Mouse (Mus musculus): ENCODE results near the gene Trpc3. TPM values are rescaled to one million over a fixed set of nuclear protein-coding genes. Genes with fewer than 3 reads are reported as not detected.
"Not testable (repeated sequence)": the region's sequence is repeated elsewhere in the genome, so short reads cannot be mapped to it uniquely, and the experiment has no call there.

Gene Trpc3
- polyA plus RNA-seq (2016; fragmentation: Nextera tagmentation; extraction: Ambion mirVana) = 6.4 and 7.3 TPM in 2 replicates

DNA sequence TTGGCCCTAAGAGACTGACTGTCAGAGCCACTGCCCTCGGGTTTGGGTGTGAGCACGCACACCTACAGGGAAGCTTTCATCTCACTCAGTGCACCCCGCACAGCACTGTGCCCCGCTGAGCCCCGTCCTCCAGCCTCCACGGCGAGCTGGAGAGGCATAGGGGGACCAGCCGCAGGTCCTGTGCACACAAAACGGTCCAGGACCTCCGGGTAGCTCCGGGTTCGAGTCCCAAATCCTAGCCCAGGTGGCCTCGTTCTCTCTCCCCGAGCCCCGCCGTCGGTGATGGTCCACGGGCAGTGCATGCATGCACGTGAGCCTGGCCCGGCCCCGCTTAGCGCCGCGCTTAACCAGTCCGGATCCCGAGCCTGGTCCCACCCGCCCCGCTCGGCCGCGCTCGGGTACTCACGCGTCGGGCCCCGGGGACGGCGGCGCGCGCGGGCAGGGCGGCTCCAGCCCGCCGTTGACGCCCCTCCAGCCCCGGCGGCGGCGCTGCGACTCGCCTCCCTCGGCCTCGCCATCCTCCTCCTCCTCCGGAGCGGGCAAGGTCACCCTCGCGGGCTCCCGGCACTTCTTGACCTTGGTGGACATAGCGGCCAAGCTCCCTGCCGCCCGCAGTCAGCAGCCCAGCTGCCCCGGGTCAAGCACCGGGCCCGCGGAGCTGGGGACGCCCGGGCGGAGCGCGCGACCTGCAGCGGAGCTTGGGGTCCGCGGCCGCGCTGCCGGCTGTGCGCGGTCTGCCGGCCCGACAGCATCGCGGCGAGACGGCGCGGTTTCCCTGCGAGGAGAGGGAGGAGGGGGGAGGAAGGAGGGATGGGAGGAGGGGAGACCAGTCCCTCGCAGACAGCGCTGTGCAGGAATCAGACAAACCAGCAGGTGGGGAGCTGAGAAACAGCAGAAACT, at the start of gene Trpc3:
Gene Trpc3, minus strand, starts transcription at position 776 of the 900 bp plus-strand sequence.
- Histone ChIP-seq H3K4me3 (peak within 1 kb of the TSS; percentile 70), H3K4me2 (peak within 1 kb of the TSS; percentile 89), H3K9ac (peak within 1 kb of the TSS; percentile 81), H3K9me3 (replicated peaks) (no peaks in the 10 kb centered on the region), H3K36me3 (no peaks in the 10 kb centered on the region), H3K27me3 (replicated peaks) (no peaks in the 10 kb centered on the region), H3K4me1 (replicated peaks) (peaks cover 5% of the 10 kb centered on the region; the same call in 1 of the 2 replicates), H3K27ac (ENCODE audit: poor library complexity, severe bottlenecking) (no peak within 1 kb of the TSS)
- ATAC-seq (ENCODE audit: insufficient number of reproducible peaks, low FRiP score) = peak; percentile 87
- whole genome bisulfite sequencing = 1% methylated on average over 91 of the region's 91 CpGs

- H3K4me1 ChIP-seq (replicated peaks) = no peaks in the 10 kb centered on the region; the same call in 1 of the 2 replicates
- 61% methylated on average over 4 of the region's 4 CpGs for WGBS
- no peak overlapping the region for H3K4me2 ChIP-seq
- ATAC-seq (ENCODE audit: insufficient number of reproducible peaks, low FRiP score) = no peak
- no peak overlapping the region for H3K9ac ChIP-seq
- H3K27me3 ChIP-seq (replicated peaks) = no peaks in the 10 kb centered on the region
- H3K36me3 ChIP-seq = no peaks in the 10 kb centered on the region
- H3K9me3 ChIP-seq (replicated peaks) = no peaks in the 10 kb centered on the region
- no peak overlapping the region for H3K27ac ChIP-seq (ENCODE audit: poor library complexity, severe bottlenecking)
- H3K4me3 ChIP-seq = no peak overlapping the region
Measured at GRCm38 (mm10) chr3:36738071-36738470, 48.1 kb upstream of the Trpc3 start.

DNA sequence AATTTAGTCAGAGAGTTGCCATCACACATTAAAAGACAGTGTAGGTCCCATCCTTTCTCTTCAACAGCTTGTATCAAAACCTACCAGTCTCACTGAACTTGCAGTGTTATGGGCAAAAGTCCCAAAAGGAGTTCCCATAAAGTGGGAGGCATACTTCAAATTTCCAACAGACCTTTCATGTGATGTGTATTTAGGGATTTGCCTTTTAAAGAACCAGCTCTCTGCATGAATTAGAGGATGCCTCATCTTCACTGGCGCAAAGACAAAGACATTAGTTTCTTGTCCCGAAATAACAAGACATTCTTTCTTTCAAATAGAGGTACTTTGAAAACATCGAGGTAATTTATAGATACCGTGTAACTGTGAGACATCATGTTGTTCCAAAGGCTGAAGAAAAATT, 43.1 kb upstream of the Trpc3 start:
- Histone ChIP-seq H3K9me3 (replicated peaks) (no peaks in the 10 kb centered on the region), H3K27ac (ENCODE audit: poor library complexity, severe bottlenecking) (no peak overlapping the region), H3K27me3 (replicated peaks) (no peaks in the 10 kb centered on the region), H3K36me3 (no peaks in the 10 kb centered on the region), H3K4me2 (no peak overlapping the region), H3K4me3 (no peak overlapping the region), H3K4me1 (replicated peaks) (peaks cover 5% of the 10 kb centered on the region; the same call in 1 of the 2 replicates), H3K9ac (no peak overlapping the region)
- ATAC-seq (ENCODE audit: insufficient number of reproducible peaks, low FRiP score) = no peak
- WGBS = 87% methylated on average over 4 of the region's 4 CpGs

GRCm38 (mm10) chr3:36726545-36726944, 36.6 kb upstream of the Trpc3 start:
- H3K27me3 ChIP-seq (replicated peaks) = no peaks in the 10 kb centered on the region
- WGBS = 61% methylated on average over 8 of the region's 8 CpGs
- H3K9me3 ChIP-seq (replicated peaks) = no peaks in the 10 kb centered on the region
- no peak overlapping the region for H3K27ac ChIP-seq (ENCODE audit: poor library complexity, severe bottlenecking)
- no peaks in the 10 kb centered on the region for H3K36me3 ChIP-seq
- H3K4me1 ChIP-seq (replicated peaks) = peaks cover 9% of the 10 kb centered on the region
- no peak overlapping the region for H3K4me2 ChIP-seq
- H3K4me3 ChIP-seq = no peak overlapping the region
- ATAC-seq (ENCODE audit: insufficient number of reproducible peaks, low FRiP score) = no peak
- H3K9ac ChIP-seq = no peak overlapping the region

- H3K4me3 ChIP-seq = no peak overlapping the region
- no peaks in the 10 kb centered on the region for H3K36me3 ChIP-seq
- ATAC-seq (ENCODE audit: insufficient number of reproducible peaks, low FRiP score) = no peak
- peaks cover 5% of the 10 kb centered on the region for H3K4me1 ChIP-seq (replicated peaks)
- H3K4me2 ChIP-seq = no peak overlapping the region
- 56% methylated on average over 3 of the region's 3 CpGs for WGBS
- no peak overlapping the region for H3K27ac ChIP-seq (ENCODE audit: poor library complexity, severe bottlenecking)
- peaks cover 3% of the 10 kb centered on the region; the same call in 1 of the 2 replicates for H3K9me3 ChIP-seq (replicated peaks)
- no peaks in the 10 kb centered on the region for H3K27me3 ChIP-seq (replicated peaks)
- no peak overlapping the region for H3K9ac ChIP-seq
Measured at GRCm38 (mm10) chr3:36721850-36722249, 31.9 kb upstream of the Trpc3 start.

DNA sequence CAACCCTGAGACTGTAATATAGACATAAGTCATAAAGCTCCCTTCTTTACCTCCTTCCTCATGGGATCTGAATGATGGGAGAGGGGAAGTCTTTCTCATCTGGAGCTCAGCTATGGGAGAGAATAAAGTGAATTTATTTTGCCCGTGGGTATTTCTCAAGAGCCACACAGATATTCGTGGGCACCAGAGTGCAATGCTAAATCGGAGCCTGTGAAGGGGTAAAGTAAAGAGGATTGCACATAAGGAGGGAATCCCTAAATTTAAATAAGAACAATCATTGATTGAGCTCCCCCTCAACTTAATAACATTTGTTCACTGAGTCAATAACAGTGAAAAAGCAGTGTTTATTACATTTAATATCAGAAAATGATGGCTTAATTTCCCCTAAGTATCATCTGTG, 19.6 kb upstream of the Trpc3 start:
- Histone ChIP-seq H3K27ac (ENCODE audit: poor library complexity, severe bottlenecking) (no peak overlapping the region), H3K4me3 (no peak overlapping the region), H3K4me2 (no peak overlapping the region), H3K36me3 (no peaks in the 10 kb centered on the region), H3K9me3 (replicated peaks) (0 out of 2 replicates have a peak, but pooled peaks cover 3% of the 10 kb centered on the region), H3K4me1 (replicated peaks) (no peaks in the 10 kb centered on the region), H3K9ac (no peak overlapping the region), H3K27me3 (replicated peaks) (no peaks in the 10 kb centered on the region)
- no peak for ATAC-seq (ENCODE audit: insufficient number of reproducible peaks, low FRiP score)
- WGBS = 80% methylated on average over 3 of the region's 3 CpGs

DNA sequence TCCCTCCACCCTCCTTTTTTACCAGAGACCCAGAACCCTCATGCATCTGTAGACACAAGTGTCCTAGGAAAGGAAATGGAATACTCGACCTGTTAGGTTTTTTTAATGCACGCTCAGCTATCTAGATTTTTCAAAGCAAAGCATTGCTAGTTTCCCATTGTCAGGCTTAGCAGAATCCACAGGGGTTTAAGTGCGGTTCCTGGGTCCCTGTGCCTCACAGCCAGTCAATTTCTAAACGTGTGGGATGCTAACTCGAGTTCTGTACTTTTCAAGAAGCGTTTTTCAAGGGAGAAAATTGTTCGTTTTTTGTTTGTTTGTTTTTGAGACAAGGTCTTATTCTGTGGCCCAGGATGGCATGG, 304 bp upstream of the Trpc3 start:
- Histone ChIP-seq H3K4me1 (replicated peaks) (peaks cover 5% of the 10 kb centered on the region; the same call in 1 of the 2 replicates), H3K9ac (peak overlapping the region; percentile 81), H3K27ac (ENCODE audit: poor library complexity, severe bottlenecking) (no peak overlapping the region), H3K27me3 (replicated peaks) (no peaks in the 10 kb centered on the region), H3K4me2 (peak overlapping the region; percentile 89), H3K9me3 (replicated peaks) (no peaks in the 10 kb centered on the region), H3K4me3 (peak overlapping the region; percentile 70), H3K36me3 (no peaks in the 10 kb centered on the region)
- 15% methylated on average over 7 of the region's 7 CpGs for WGBS
- no peak for ATAC-seq (ENCODE audit: insufficient number of reproducible peaks, low FRiP score)

- H3K9ac ChIP-seq = peak overlapping the region; percentile 81; the same call in 1 of the 2 replicates
- no peaks in the 10 kb centered on the region for H3K36me3 ChIP-seq
- 3% methylated on average over 21 of the region's 21 CpGs for WGBS
- no peaks in the 10 kb centered on the region for H3K27me3 ChIP-seq (replicated peaks)
- no peak overlapping the region for H3K27ac ChIP-seq (ENCODE audit: poor library complexity, severe bottlenecking)
- peaks cover 5% of the 10 kb centered on the region; the same call in 1 of the 2 replicates for H3K4me1 ChIP-seq (replicated peaks)
- peak overlapping the region; percentile 70 for H3K4me3 ChIP-seq
- peak overlapping the region; percentile 89 for H3K4me2 ChIP-seq
- 0 out of 2 replicates have a peak, but pooled peaks have one; percentile 34 for ATAC-seq (ENCODE audit: insufficient number of reproducible peaks, low FRiP score)
- no peaks in the 10 kb centered on the region for H3K9me3 ChIP-seq (replicated peaks)
Measured at GRCm38 (mm10) chr3:36688874-36689273, 1.1 kb downstream of the Trpc3 start.

- H3K4me1 ChIP-seq (replicated peaks) = no peaks in the 10 kb centered on the region
- no peak overlapping the region for H3K4me2 ChIP-seq
- H3K9me3 ChIP-seq (replicated peaks) = 0 out of 2 replicates have a peak, but pooled peaks cover 3% of the 10 kb centered on the region
- 83% methylated on average over 1 of the region's 1 CpGs for WGBS
- H3K27ac ChIP-seq (ENCODE audit: poor library complexity, severe bottlenecking) = no peak overlapping the region
- H3K9ac ChIP-seq = no peak overlapping the region
- no peaks in the 10 kb centered on the region for H3K36me3 ChIP-seq
- no peak for ATAC-seq (ENCODE audit: insufficient number of reproducible peaks, low FRiP score)
- H3K4me3 ChIP-seq = no peak overlapping the region
- no peaks in the 10 kb centered on the region for H3K27me3 ChIP-seq (replicated peaks)
Measured at GRCm38 (mm10) chr3:36675822-36676221, 14.1 kb downstream of the Trpc3 start.

GRCm38 (mm10) chr3:36667814-36668213, 22.2 kb downstream of the Trpc3 start:
- no peak overlapping the region for H3K4me3 ChIP-seq
- whole genome bisulfite sequencing = 87% methylated on average over 6 of the region's 6 CpGs
- H3K27me3 ChIP-seq (replicated peaks) = no peaks in the 10 kb centered on the region
- H3K9me3 ChIP-seq (replicated peaks) = no peaks in the 10 kb centered on the region
- H3K27ac ChIP-seq (ENCODE audit: poor library complexity, severe bottlenecking) = no peak overlapping the region
- no peak overlapping the region for H3K9ac ChIP-seq
- no peaks in the 10 kb centered on the region for H3K4me1 ChIP-seq (replicated peaks)
- no peaks in the 10 kb centered on the region for H3K36me3 ChIP-seq
- ATAC-seq (ENCODE audit: insufficient number of reproducible peaks, low FRiP score) = no peak
- no peak overlapping the region for H3K4me2 ChIP-seq

DNA sequence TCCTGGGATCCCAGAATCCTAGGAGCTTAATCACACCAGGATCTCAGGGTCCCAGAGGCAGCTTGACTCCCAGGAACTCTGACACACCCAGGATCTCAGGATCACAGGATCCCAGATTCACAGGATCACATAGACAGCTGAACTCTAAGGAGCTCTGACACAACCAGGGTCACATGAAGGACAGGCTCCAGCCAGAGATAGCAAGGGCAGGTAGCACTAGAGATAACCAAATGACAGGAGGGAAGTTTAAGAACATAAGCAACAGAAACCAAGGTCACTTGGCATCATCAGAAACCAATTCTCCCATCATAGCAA, 44.8 kb downstream of the Trpc3 start:
- not testable (repeated sequence) for H3K36me3 ChIP-seq; H3K27ac ChIP-seq (ENCODE audit: poor library complexity, severe bottlenecking); H3K27me3 ChIP-seq (replicated peaks); H3K9me3 ChIP-seq (replicated peaks); H3K4me3 ChIP-seq; H3K4me2 ChIP-seq; H3K4me1 ChIP-seq (replicated peaks); ATAC-seq (ENCODE audit: insufficient number of reproducible peaks, low FRiP score); H3K9ac ChIP-seq

Measured in heart, embryonic 12.5 days (tissue).